In the genomic region with DNA sequence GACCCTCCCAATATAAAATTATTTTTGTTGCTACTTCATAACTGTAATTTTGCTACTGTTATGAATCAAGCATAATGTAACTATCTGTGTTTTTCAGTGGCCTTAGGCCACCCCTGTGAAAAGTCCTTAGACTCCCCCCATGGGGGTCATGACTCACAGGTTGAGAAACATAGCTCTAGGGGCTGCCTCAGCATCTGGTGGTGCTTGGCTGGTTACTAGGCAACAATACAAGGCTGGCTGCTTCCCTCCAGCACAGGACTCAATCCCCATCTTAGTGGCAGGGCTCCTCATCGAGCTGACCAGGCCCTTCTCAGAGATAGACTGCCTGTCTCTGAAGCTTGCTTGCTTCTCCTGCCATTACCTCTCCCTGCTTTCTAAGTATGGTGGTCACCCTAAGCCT, we compare ENCODE assay signal across 31 mouse cellular contexts.
DNase-seq lines count a peak whose midpoint lies in the region; ATAC-seq and TF ChIP-seq lines count a peak whose summit lies in the region.
"Had no signal": no experiment of that assay in that cellular context is flagged by ENCODE, and none has a peak within 500 bp of the region (broad histone marks: within the 10 kb centered on the region; RNA-seq: fewer than 3 reads in every experiment).

No protein-coding gene starts in this region.

- ATAC-seq in hindbrain, postnatal 0 days: peak; percentile 41; the same call in 1 of the 2 replicates
- no peak for ATAC-seq in hindbrain, embryonic 16.5 days
- peak; percentile 41; the same call in 1 of the 2 replicates for ATAC-seq in embryonic facial prominence, embryonic 14.5 days (ENCODE audit: low read depth)
- no peak for ATAC-seq in CD4-positive, CD25-positive, alpha-beta regulatory T cell, adult 4 months
- ATAC-seq: forebrain, embryonic 13.5 days; intestine, postnatal 0 days; midbrain, embryonic 13.5 days; Patski had no signal

- no peak overlapping the region for H3K27ac ChIP-seq in hindbrain, postnatal 0 days
- H3K27ac ChIP-seq in hindbrain, embryonic 16.5 days (ENCODE audit: low read depth, low read length): no peak overlapping the region
- no peak overlapping the region for H3K27ac ChIP-seq in embryonic facial prominence, embryonic 14.5 days (replicated peaks; ENCODE audit: low read depth, low read length)
- H3K27ac ChIP-seq: embryonic facial prominence, embryonic 15.5 days; forebrain, embryonic 13.5 days; heart, embryonic 10.5 days; heart, embryonic 15.5 days; limb, embryonic 12.5 days; liver, embryonic 15.5 days; lung, embryonic 15.5 days; midbrain, embryonic 13.5 days had no signal

- H3K36me3 ChIP-seq in hindbrain, postnatal 0 days (ENCODE audit: insufficient read depth, low read length): no peaks in the 10 kb centered on the region
- H3K36me3 ChIP-seq in hindbrain, embryonic 16.5 days (ENCODE audit: control insufficient read depth, insufficient read depth, low read length): no peaks in the 10 kb centered on the region
- H3K36me3 ChIP-seq in embryonic facial prominence, embryonic 14.5 days (ENCODE audit: control insufficient read depth, insufficient read depth, low read length): no peaks in the 10 kb centered on the region
- H3K36me3 ChIP-seq: embryonic facial prominence, embryonic 15.5 days; G1E; heart, embryonic 10.5 days; heart, embryonic 15.5 days; limb, embryonic 12.5 days; liver, embryonic 15.5 days; lung, embryonic 15.5 days; midbrain, embryonic 13.5 days had no signal

- no peak overlapping the region for H3K9ac ChIP-seq in hindbrain, postnatal 0 days (replicated peaks; ENCODE audit: low read length)
- H3K9ac ChIP-seq in hindbrain, embryonic 16.5 days (ENCODE audit: low read depth, low read length): no peak overlapping the region
- H3K9ac ChIP-seq in embryonic facial prominence, embryonic 14.5 days (ENCODE audit: low read depth, low read length): no peak overlapping the region
- H3K9ac ChIP-seq: embryonic facial prominence, embryonic 15.5 days; forebrain, embryonic 13.5 days; heart, embryonic 15.5 days; limb, embryonic 12.5 days; liver, embryonic 15.5 days; lung, embryonic 15.5 days; midbrain, embryonic 13.5 days had no signal

- no peak for TF ChIP-seq CTCF in hindbrain, postnatal 0 days (IDR thresholded peaks at IDR 0.05; ENCODE audit: low read depth)

- intact Hi-C loops in gastrocnemius, postnatal 36 days (cut with DNase I): no loop called here
- intact Hi-C loops in left cerebral cortex, postnatal 25 days (cut with DNase I): no loop called here

- H3K9me3 ChIP-seq in hindbrain, postnatal 0 days (ENCODE audit: low read length): no peaks in the 10 kb centered on the region
- no peaks in the 10 kb centered on the region for H3K9me3 ChIP-seq in hindbrain, embryonic 16.5 days (ENCODE audit: control insufficient read depth, low read length)
- no peaks in the 10 kb centered on the region for H3K9me3 ChIP-seq in embryonic facial prominence, embryonic 14.5 days (ENCODE audit: control insufficient read depth, low read length)
- H3K9me3 ChIP-seq: embryonic facial prominence, embryonic 15.5 days; forebrain, embryonic 13.5 days; G1E; heart, embryonic 10.5 days; heart, embryonic 15.5 days; limb, embryonic 12.5 days; liver, embryonic 15.5 days; lung, embryonic 15.5 days; midbrain, embryonic 13.5 days had no signal

- H3K4me3 ChIP-seq in hindbrain, postnatal 0 days (ENCODE audit: low read length): no peak overlapping the region
- H3K4me3 ChIP-seq in hindbrain, embryonic 16.5 days (ENCODE audit: low read length): no peak overlapping the region
- H3K4me3 ChIP-seq in embryonic facial prominence, embryonic 14.5 days (ENCODE audit: low read depth, low read length): no peak overlapping the region
- H3K4me3 ChIP-seq: embryonic facial prominence, embryonic 15.5 days; forebrain, embryonic 13.5 days; heart, embryonic 10.5 days; heart, embryonic 15.5 days; limb, embryonic 12.5 days; liver, embryonic 15.5 days; lung, embryonic 15.5 days; midbrain, embryonic 13.5 days had no signal

- H3K4me1 ChIP-seq in hindbrain, postnatal 0 days (ENCODE audit: insufficient read depth, low read length): no peaks in the 10 kb centered on the region
- peaks cover 5% of the 10 kb centered on the region for H3K4me1 ChIP-seq in hindbrain, embryonic 16.5 days (ENCODE audit: control insufficient read depth, insufficient read depth, low read depth, low read length)
- H3K4me1 ChIP-seq in embryonic facial prominence, embryonic 14.5 days (ENCODE audit: control insufficient read depth, insufficient read depth, low read length): peaks cover 11% of the 10 kb centered on the region
- H3K4me1 ChIP-seq: liver, embryonic 15.5 days; lung, embryonic 15.5 days had no signal

- H3K4me2 ChIP-seq in hindbrain, postnatal 0 days (ENCODE audit: low read depth, low read length): no peak overlapping the region
- no peak overlapping the region for H3K4me2 ChIP-seq in hindbrain, embryonic 16.5 days (ENCODE audit: low read length)
- H3K4me2 ChIP-seq in embryonic facial prominence, embryonic 14.5 days (ENCODE audit: low read depth, low read length): no peak overlapping the region
- H3K4me2 ChIP-seq: embryonic facial prominence, embryonic 15.5 days; forebrain, embryonic 13.5 days; heart, embryonic 15.5 days; limb, embryonic 12.5 days; liver, embryonic 15.5 days; lung, embryonic 15.5 days; midbrain, embryonic 13.5 days had no signal

- WGBS in hindbrain, postnatal 0 days: 0% methylated on average over 1 of the region's 1 CpGs
- WGBS in hindbrain, embryonic 16.5 days: 0% methylated on average over 1 of the region's 1 CpGs
- 25% methylated on average over 1 of the region's 1 CpGs for WGBS in embryonic facial prominence, embryonic 14.5 days

- peak; percentile 24 for DNase-seq in gastrocnemius, postnatal 25 days
- no peak for DNase-seq in gastrocnemius, postnatal 36 days
- peak; percentile 31 for DNase-seq in hindbrain, postnatal 0 days (ENCODE audit: low spot score)
- DNase-seq in NIH3T3 (ENCODE audit: low read depth): peak; percentile 53
- DNase-seq in embryonic facial prominence, embryonic 14.5 days (ENCODE audit: low spot score): no peak
- DNase-seq in left cerebral cortex, postnatal 25 days (ENCODE audit: low spot score in 2 of 2): no peak
- DNase-seq: adrenal gland, postnatal 14 days; B cell, adult 2 months; cerebellum, adult 11 months; cerebellum, adult 9-10 months; heart, postnatal 4 days; kidney, adult 9 months; kidney, postnatal 10 days; layer of hippocampus, postnatal 36 days; right cerebral cortex, postnatal 25 days; spleen, adult 18-20 months; thymus, postnatal 14 days had no signal

- no peaks in the 10 kb centered on the region for H3K27me3 ChIP-seq in hindbrain, postnatal 0 days (ENCODE audit: insufficient read depth, low read length)
- H3K27me3 ChIP-seq in hindbrain, embryonic 16.5 days (replicated peaks; ENCODE audit: control insufficient read depth, insufficient read depth, low read length): no peaks in the 10 kb centered on the region
- no peaks in the 10 kb centered on the region for H3K27me3 ChIP-seq in embryonic facial prominence, embryonic 14.5 days (replicated peaks; ENCODE audit: control insufficient read depth, insufficient read depth, low read length)
- H3K27me3 ChIP-seq: CH12.LX; embryonic facial prominence, embryonic 15.5 days; limb, embryonic 12.5 days; liver, embryonic 15.5 days; lung, embryonic 15.5 days; Patski had no signal

Comparison
In these comparisons a context has a peak if more than half of its experiments do, and no peak if none do; other contexts are left out.
1. DNase-seq: peak in gastrocnemius, postnatal 25 days (single experiment), hindbrain, postnatal 0 days (single experiment) and NIH3T3 (single experiment); none in gastrocnemius, postnatal 36 days (0 of 2), embryonic facial prominence, embryonic 14.5 days (single experiment) and left cerebral cortex, postnatal 25 days (0 of 2).
2. ATAC-seq: peak in hindbrain, postnatal 0 days (single experiment) and embryonic facial prominence, embryonic 14.5 days (single experiment); none in hindbrain, embryonic 16.5 days (single experiment) and CD4-positive, CD25-positive, alpha-beta regulatory T cell, adult 4 months (single experiment).